Mouse (Mus musculus): ENCODE results near the gene Pes1. TPM values are rescaled to one million over a fixed set of nuclear protein-coding genes. Genes with fewer than 3 reads are reported as not detected.

The Pes1 gene
- polyA plus RNA-seq, 2 experiments, result 34.2 to 35.4 TPM

DNA sequence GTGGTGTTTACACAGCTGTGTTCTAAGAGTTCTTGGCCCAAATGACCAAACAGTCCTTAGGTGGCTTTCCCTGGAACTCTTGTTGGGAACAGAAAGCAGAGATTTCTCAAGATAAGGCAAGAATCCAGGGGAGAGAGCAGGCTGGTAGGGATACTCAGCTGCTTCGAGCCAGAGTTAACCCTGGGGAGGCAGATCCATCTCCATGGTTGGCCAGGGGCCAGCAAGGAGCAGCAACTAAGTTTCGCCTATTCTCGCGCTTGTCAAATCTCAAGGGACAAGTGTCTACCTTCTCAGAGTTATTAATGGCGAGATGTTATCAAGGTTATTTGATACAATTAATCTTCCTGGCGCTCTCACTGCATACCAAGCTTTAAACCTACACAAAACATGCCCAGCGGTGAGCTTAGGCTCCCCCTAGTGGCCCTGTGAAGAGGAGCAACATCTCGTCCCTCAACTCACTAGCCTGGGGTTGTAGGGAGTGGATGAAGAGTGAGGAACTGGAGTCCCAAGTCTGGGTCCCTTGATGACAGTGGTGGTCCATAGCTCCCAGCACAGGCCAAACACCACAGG, 42.4 kb upstream of the Pes1 start:
- Histone ChIP-seq H3K9ac (replicated peaks) (no peak overlapping the region), H3K36me3 (replicated peaks; ENCODE audit: control insufficient read depth, insufficient read depth, low read depth) (no peaks in the 10 kb centered on the region), H3K27me3 (ENCODE audit: control insufficient read depth, insufficient read depth, low read length) (no peaks in the 10 kb centered on the region), H3K9me3 (ENCODE audit: control insufficient read depth, low read length) (no peaks in the 10 kb centered on the region), H3K27ac (no peak overlapping the region), H3K4me2 (ENCODE audit: low read depth) (no peak overlapping the region), H3K4me1 (replicated peaks; ENCODE audit: control insufficient read depth in 2 of 2, insufficient read depth in 2 of 2, low read length in 1 of 2) (no peaks in the 10 kb centered on the region), H3K4me3 (ENCODE audit: insufficient read depth in 1 of 2, low read depth in 2 of 2, low read length in 2 of 2) (no peak overlapping the region)
- TF ChIP-seq EP300 (IDR thresholded peaks at IDR 0.05; ENCODE audit: low read depth), result no peak
- TF ChIP-seq CTCF (IDR thresholded peaks at IDR 0.05; ENCODE audit: low read depth), result peak; percentile 86
- 29% methylated on average over 8 of the region's 8 CpGs for WGBS (ENCODE audit: insufficient replicate concordance)
- peak in 2 of 3 experiments; percentile 25 to 26 for DNase-seq (ENCODE audit: low read depth in 3 of 3, low spot score in 3 of 3)
- no peak for ATAC-seq (ENCODE audit: insufficient read depth)

DNA sequence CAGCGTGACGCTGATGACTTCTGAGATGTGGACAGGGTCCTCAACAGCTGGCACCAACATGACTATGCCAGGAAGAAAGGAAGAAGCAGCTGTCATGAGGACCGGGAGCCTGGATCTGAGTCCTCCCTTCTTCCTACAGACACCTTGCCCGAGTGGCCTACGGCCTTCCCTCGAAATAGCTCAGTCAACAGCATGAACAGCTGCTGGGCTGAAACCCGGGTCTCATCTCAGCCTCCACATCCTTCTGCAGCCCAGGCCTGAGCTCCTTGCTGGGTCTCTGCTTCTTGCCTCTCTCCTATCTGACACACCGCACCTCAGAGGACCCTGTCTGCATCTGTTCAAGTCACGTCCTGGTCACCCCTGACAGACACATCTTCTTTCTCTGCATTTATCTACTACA, 41.7 kb upstream of the Pes1 start:
- Histone ChIP-seq H3K36me3 (replicated peaks; ENCODE audit: control insufficient read depth, insufficient read depth, low read depth) (no peaks in the 10 kb centered on the region), H3K4me1 (replicated peaks; ENCODE audit: control insufficient read depth in 2 of 2, insufficient read depth in 2 of 2, low read length in 1 of 2) (no peaks in the 10 kb centered on the region), H3K9ac (replicated peaks) (no peak overlapping the region), H3K27me3 (ENCODE audit: control insufficient read depth, insufficient read depth, low read length) (no peaks in the 10 kb centered on the region), H3K4me2 (ENCODE audit: low read depth) (no peak overlapping the region), H3K4me3 (ENCODE audit: insufficient read depth in 1 of 2, low read depth in 2 of 2, low read length in 2 of 2) (no peak overlapping the region), H3K27ac (no peak overlapping the region), H3K9me3 (ENCODE audit: control insufficient read depth, low read length) (no peaks in the 10 kb centered on the region)
- no peak for TF ChIP-seq CTCF (IDR thresholded peaks at IDR 0.05; ENCODE audit: low read depth)
- no peak for TF ChIP-seq EP300 (IDR thresholded peaks at IDR 0.05; ENCODE audit: low read depth)
- WGBS (ENCODE audit: insufficient replicate concordance), result 77% methylated on average over 9 of the region's 9 CpGs
- ATAC-seq (ENCODE audit: insufficient read depth), result no peak
- no peak for DNase-seq (ENCODE audit: low read depth in 3 of 3, low spot score in 3 of 3)

DNA sequence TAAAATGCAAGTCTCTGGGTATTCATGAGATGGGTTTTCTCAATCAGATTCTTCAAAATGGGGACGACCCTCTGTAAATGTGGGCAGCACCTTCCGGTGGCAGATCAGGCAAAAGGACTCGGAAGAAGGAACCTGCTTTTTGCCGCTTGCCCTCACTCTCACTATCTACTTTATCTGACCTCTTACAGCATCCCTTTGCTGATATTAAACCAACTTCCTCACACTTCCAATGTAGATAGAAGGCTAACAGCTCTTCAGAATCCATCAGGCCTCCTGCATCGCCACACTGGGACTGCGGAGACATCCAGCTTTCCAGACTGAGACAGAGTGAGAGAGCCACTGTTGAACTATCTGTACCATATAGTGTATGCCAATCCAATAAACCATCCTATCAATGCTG, 41.0 kb upstream of the Pes1 start:
- 77% methylated on average over 6 of the region's 6 CpGs for WGBS (ENCODE audit: insufficient replicate concordance)
- ATAC-seq (ENCODE audit: insufficient read depth) (no peak), DNase-seq (ENCODE audit: low read depth in 3 of 3, low spot score in 3 of 3) (no peak)
- Histone ChIP-seq H3K9me3 (ENCODE audit: control insufficient read depth, low read length) (no peaks in the 10 kb centered on the region), H3K4me2 (ENCODE audit: low read depth) (no peak overlapping the region), H3K36me3 (replicated peaks; ENCODE audit: control insufficient read depth, insufficient read depth, low read depth) (no peaks in the 10 kb centered on the region), H3K9ac (replicated peaks) (no peak overlapping the region), H3K27ac (no peak overlapping the region), H3K27me3 (ENCODE audit: control insufficient read depth, insufficient read depth, low read length) (no peaks in the 10 kb centered on the region), H3K4me1 (replicated peaks; ENCODE audit: control insufficient read depth in 2 of 2, insufficient read depth in 2 of 2, low read length in 1 of 2) (no peaks in the 10 kb centered on the region), H3K4me3 (ENCODE audit: insufficient read depth in 1 of 2, low read depth in 2 of 2, low read length in 2 of 2) (no peak overlapping the region)
- no peak for TF ChIP-seq EP300 (IDR thresholded peaks at IDR 0.05; ENCODE audit: low read depth)
- no peak for TF ChIP-seq CTCF (IDR thresholded peaks at IDR 0.05; ENCODE audit: low read depth)

- ATAC-seq (ENCODE audit: insufficient read depth) (no peak), DNase-seq (ENCODE audit: low read depth in 3 of 3, low spot score in 3 of 3) (no peak)
- no peak overlapping the region for H3K9ac ChIP-seq (replicated peaks)
- no peak overlapping the region for H3K4me2 ChIP-seq (ENCODE audit: low read depth)
- 76% methylated on average over 10 of the region's 10 CpGs for WGBS (ENCODE audit: insufficient replicate concordance)
- no peak overlapping the region for H3K4me3 ChIP-seq (ENCODE audit: insufficient read depth in 1 of 2, low read depth in 2 of 2, low read length in 2 of 2)
- H3K27ac ChIP-seq, result no peak overlapping the region
- TF ChIP-seq EP300 (IDR thresholded peaks at IDR 0.05; ENCODE audit: low read depth), result no peak
- no peaks in the 10 kb centered on the region for H3K36me3 ChIP-seq (replicated peaks; ENCODE audit: control insufficient read depth, insufficient read depth, low read depth)
- H3K27me3 ChIP-seq (ENCODE audit: control insufficient read depth, insufficient read depth, low read length), result no peaks in the 10 kb centered on the region
- H3K9me3 ChIP-seq (ENCODE audit: control insufficient read depth, low read length), result no peaks in the 10 kb centered on the region
- no peaks in the 10 kb centered on the region for H3K4me1 ChIP-seq (replicated peaks; ENCODE audit: control insufficient read depth in 2 of 2, insufficient read depth in 2 of 2, low read length in 1 of 2)
Observed at GRCm38 (mm10) chr11:3925916-3926315, 37.9 kb upstream of the Pes1 start.

DNA sequence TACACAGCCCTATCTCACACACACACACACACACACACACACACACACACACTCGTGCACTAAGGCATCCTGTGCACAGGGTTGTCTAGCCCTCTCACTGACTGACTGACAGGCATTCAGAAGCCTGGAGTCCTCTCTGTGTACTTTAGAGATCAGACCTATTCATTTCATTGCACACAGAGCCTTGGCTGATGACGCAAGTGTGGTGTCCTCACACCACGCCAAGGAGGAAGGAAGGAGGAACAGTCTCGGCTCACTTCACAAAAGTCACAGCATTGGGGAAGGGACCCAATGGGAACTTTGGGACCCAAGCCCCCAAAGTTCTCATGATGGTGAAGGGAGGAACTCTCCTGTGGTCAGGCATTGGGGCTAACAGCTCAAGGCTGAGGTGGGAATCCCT, 33.8 kb upstream of the Pes1 start:
- H3K4me2 ChIP-seq (ENCODE audit: low read depth), result no peak overlapping the region

More for the DNA sequence above, 33.8 kb upstream of the Pes1 start:
- ATAC-seq (ENCODE audit: insufficient read depth) (no peak), DNase-seq (ENCODE audit: low read depth in 3 of 3, low spot score in 3 of 3) (peak in 1 of 3 experiments; percentile 13)
- H3K4me1 ChIP-seq (replicated peaks; ENCODE audit: control insufficient read depth in 2 of 2, insufficient read depth in 2 of 2, low read length in 1 of 2), result no peaks in the 10 kb centered on the region
- H3K9me3 ChIP-seq (ENCODE audit: control insufficient read depth, low read length), result no peaks in the 10 kb centered on the region
- H3K27me3 ChIP-seq (ENCODE audit: control insufficient read depth, insufficient read depth, low read length), result no peaks in the 10 kb centered on the region
- no peak overlapping the region for H3K9ac ChIP-seq (replicated peaks)
- no peak overlapping the region for H3K4me3 ChIP-seq (ENCODE audit: insufficient read depth in 1 of 2, low read depth in 2 of 2, low read length in 2 of 2)
- H3K36me3 ChIP-seq (replicated peaks; ENCODE audit: control insufficient read depth, insufficient read depth, low read depth), result no peaks in the 10 kb centered on the region
- 17% methylated on average over 4 of the region's 4 CpGs for WGBS (ENCODE audit: insufficient replicate concordance)
- TF ChIP-seq EP300 (IDR thresholded peaks at IDR 0.05; ENCODE audit: low read depth), result no peak
- no peak for TF ChIP-seq CTCF (IDR thresholded peaks at IDR 0.05; ENCODE audit: low read depth)
- H3K27ac ChIP-seq, result no peak overlapping the region

Measured in liver, embryonic 14.5 days (tissue).